9 mouse cellular contexts compared by ENCODE assay signal in the genomic region with DNA sequence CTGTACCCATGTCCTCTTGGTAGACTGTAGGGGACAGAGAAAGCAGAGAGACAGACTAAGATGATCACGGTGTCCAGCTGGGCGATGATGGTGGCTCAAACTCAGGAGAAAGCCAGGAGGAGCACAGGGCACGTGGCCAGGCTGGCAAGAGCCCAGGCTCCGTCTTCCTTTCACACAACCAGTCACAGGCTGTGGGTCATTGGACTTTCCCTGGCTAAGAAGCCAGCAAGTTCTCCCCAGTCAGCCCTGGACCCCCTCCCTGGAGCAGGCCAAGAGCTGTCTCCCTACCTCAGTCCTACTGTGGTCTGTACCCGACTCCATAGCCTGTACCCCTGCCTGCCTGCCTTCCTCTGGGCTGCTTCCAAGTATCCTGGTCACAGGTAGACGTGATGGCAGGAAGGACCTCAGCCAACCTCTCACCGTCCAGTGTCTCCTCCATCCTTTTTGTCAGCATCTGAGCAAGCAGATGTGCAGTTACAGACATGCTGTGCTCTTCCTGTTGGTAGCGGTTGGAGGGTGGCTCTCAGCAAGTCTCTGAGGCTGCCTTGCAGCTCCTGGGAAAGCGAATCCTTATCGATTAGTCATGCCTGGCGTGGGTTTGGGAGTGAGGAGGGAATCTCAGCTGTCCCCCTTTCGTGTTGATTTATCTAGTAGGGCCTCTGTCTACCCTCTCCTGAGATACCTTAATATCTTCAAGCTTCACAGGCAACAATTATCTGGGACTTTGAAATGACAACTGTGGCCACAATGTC.
DNase-seq lines count a peak whose midpoint lies in the region; ATAC-seq lines count a peak whose summit lies in the region.
"Had no signal": no experiment of that assay in that cellular context is flagged by ENCODE, and none has a peak within 500 bp of the region (broad histone marks: within the 10 kb centered on the region; RNA-seq: fewer than 3 reads in every experiment).

No protein-coding gene starts in this region.

- H3K4me2 ChIP-seq in liver, embryonic 13.5 days: no peak overlapping the region
- no peak overlapping the region for H3K4me2 ChIP-seq in liver, embryonic 12.5 days
- H3K4me2 ChIP-seq in forebrain, embryonic 16.5 days (ENCODE audit: low read length): no peak overlapping the region
- H3K4me2 ChIP-seq: limb, embryonic 13.5 days had no signal

- H3K9ac ChIP-seq in liver, embryonic 13.5 days: no peak overlapping the region
- H3K9ac ChIP-seq in liver, embryonic 12.5 days: no peak overlapping the region
- H3K9ac ChIP-seq in forebrain, embryonic 16.5 days (replicated peaks; ENCODE audit: low read depth, low read length): no peak overlapping the region
- H3K9ac ChIP-seq: limb, embryonic 13.5 days had no signal

- DNase-seq in cerebellum, adult 18-20 months: peak; percentile 14 to 16
- DNase-seq in cerebellum, adult 11 months: no peak
- DNase-seq in liver, embryonic 13.5 days: no peak
- peak; percentile 50 for DNase-seq in embryo, embryonic 10.5 days (ENCODE audit: low spot score)
- peak; percentile 92 to 93 for DNase-seq in kidney, postnatal 36 days
- no peak for DNase-seq in urinary bladder, postnatal 4 days (ENCODE audit: low spot score in 2 of 2)

- no peaks in the 10 kb centered on the region for H3K9me3 ChIP-seq in liver, embryonic 13.5 days (replicated peaks)
- no peaks in the 10 kb centered on the region for H3K9me3 ChIP-seq in liver, embryonic 12.5 days (replicated peaks)
- H3K9me3 ChIP-seq in forebrain, embryonic 16.5 days (ENCODE audit: control insufficient read depth, low read length): no peaks in the 10 kb centered on the region
- H3K9me3 ChIP-seq: limb, embryonic 13.5 days had no signal

- H3K27me3 ChIP-seq in liver, embryonic 13.5 days: no peaks in the 10 kb centered on the region
- H3K27me3 ChIP-seq in liver, embryonic 12.5 days (replicated peaks): peaks cover 15% of the 10 kb centered on the region; the same call in 1 of the 2 replicates
- H3K27me3 ChIP-seq in forebrain, embryonic 16.5 days (replicated peaks; ENCODE audit: control insufficient read depth, insufficient read depth, low read length): no peaks in the 10 kb centered on the region
- H3K27me3 ChIP-seq: limb, embryonic 13.5 days had no signal

- H3K4me3 ChIP-seq in liver, embryonic 13.5 days (replicated peaks): no peak overlapping the region
- no peak overlapping the region for H3K4me3 ChIP-seq in liver, embryonic 12.5 days
- H3K4me3 ChIP-seq in forebrain, embryonic 16.5 days (replicated peaks; ENCODE audit: low read length): no peak overlapping the region
- H3K4me3 ChIP-seq: limb, embryonic 13.5 days had no signal

- peak overlapping the region; percentile 30; the same call in 1 of the 2 replicates for H3K27ac ChIP-seq in liver, embryonic 13.5 days
- no peak overlapping the region for H3K27ac ChIP-seq in liver, embryonic 12.5 days
- H3K27ac ChIP-seq in forebrain, embryonic 16.5 days (ENCODE audit: low read length): no peak overlapping the region
- H3K27ac ChIP-seq: limb, embryonic 13.5 days had no signal

- H3K4me1 ChIP-seq in liver, embryonic 13.5 days (replicated peaks): peaks cover 43% of the 10 kb centered on the region
- peaks cover 31% of the 10 kb centered on the region for H3K4me1 ChIP-seq in liver, embryonic 12.5 days
- H3K4me1 ChIP-seq in forebrain, embryonic 16.5 days (replicated peaks; ENCODE audit: control insufficient read depth, insufficient read depth, low read length): no peaks in the 10 kb centered on the region
- H3K4me1 ChIP-seq: limb, embryonic 13.5 days had no signal

- no peaks in the 10 kb centered on the region for H3K36me3 ChIP-seq in liver, embryonic 13.5 days
- H3K36me3 ChIP-seq in liver, embryonic 12.5 days: no peaks in the 10 kb centered on the region
- no peaks in the 10 kb centered on the region for H3K36me3 ChIP-seq in forebrain, embryonic 16.5 days (ENCODE audit: control insufficient read depth, insufficient read depth)
- H3K36me3 ChIP-seq: limb, embryonic 13.5 days had no signal

- 49% methylated on average over 12 of the region's 12 CpGs for WGBS in liver, embryonic 13.5 days (ENCODE audit: insufficient replicate concordance)
- 45% methylated on average over 12 of the region's 12 CpGs for WGBS in liver, embryonic 12.5 days (ENCODE audit: insufficient replicate concordance)
- WGBS in forebrain, embryonic 16.5 days: 70% methylated on average over 12 of the region's 12 CpGs

- no peak for ATAC-seq in liver, embryonic 13.5 days (ENCODE audit: low read depth)
- ATAC-seq in liver, embryonic 12.5 days: no peak
- ATAC-seq in forebrain, embryonic 16.5 days: no peak

Comparison
In these comparisons a context has a peak if more than half of its experiments do, and no peak if none do; other contexts are left out.
1. DNase-seq: peak in cerebellum, adult 18-20 months (2 of 2), embryo, embryonic 10.5 days (single experiment) and kidney, postnatal 36 days (2 of 2); none in cerebellum, adult 11 months (single experiment), liver, embryonic 13.5 days (single experiment) and urinary bladder, postnatal 4 days (0 of 2).